Comparison of ENCODE assay signal across 8 mouse cellular contexts in the genomic region with DNA sequence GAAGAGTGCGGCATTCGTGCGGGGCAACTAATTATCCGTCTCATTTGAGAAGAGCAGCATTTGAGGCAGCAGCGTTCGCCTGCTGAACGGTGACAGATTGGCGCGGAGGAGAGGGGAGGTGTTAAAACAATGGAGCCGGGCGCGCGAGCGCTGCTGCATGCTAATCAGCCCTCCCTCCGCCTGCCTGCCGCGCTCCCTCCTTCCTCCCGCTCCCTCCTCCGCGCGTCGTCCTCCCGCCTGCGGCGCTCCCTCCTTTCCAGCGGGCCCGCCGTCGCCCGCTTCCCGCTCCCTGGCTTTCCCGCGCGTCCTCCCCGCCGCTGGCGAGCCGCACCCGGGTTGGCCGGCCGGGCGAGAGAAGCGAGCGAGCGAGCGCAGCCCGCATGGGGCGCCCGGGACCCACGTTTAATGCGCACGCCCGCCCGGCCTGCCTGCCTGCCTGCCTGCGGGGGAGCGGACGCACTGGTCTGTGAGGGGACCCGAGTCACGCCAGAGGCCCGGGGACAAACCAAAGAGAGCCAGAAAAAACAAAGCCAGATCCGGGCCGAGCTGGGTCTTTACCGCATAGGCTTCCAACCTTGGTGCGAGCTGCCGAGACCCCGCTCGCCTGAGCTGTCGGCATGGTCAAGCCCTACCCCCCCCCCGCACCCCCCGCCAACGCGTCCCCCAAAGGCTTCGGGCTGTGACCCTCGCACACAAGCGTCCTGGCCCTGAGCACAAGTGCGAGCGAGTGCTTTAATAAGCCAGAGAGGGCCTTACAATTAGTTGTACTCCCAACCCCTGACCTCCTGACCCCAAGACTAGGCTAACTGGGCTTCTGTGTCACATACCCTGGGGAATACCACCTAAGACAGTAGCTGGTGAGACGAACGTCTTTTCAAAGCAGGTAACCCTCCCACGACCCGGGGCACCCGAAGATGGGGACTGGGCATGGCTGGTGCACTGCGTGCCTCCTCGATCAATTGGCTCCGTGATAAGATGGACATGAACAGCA. TPM values are rescaled to one million over a fixed set of nuclear protein-coding genes. Genes with fewer than 3 reads are reported as not detected.
DNase-seq lines count a peak whose midpoint lies in the region; ATAC-seq and TF ChIP-seq lines count a peak whose summit lies in the region.

No protein-coding gene starts in this region.

- H3K9ac ChIP-seq in forebrain, embryonic 16.5 days (replicated peaks; ENCODE audit: low read depth, low read length), result peak overlapping the region; percentile 83
- H3K9ac ChIP-seq in lung, embryonic 14.5 days, result peak overlapping the region; percentile 56

- H3K27ac ChIP-seq in cerebellum, adult 2 months (ENCODE audit: insufficient read depth, low read length), result peak overlapping the region; percentile 30
- peak overlapping the region; percentile 100 for H3K27ac ChIP-seq in forebrain, embryonic 16.5 days (ENCODE audit: low read length)
- H3K27ac ChIP-seq in hindbrain, embryonic 10.5 days, result peak overlapping the region; percentile 90
- H3K27ac ChIP-seq in lung, embryonic 14.5 days (ENCODE audit: low read depth), result no peak overlapping the region

- H3K4me3 ChIP-seq in cerebellum, adult 2 months (replicated peaks; ENCODE audit: insufficient read depth, low read depth, low read length), result peak overlapping the region; percentile 75
- peak overlapping the region; percentile 65 for H3K4me3 ChIP-seq in forebrain, embryonic 16.5 days (replicated peaks; ENCODE audit: low read length)
- H3K4me3 ChIP-seq in hindbrain, embryonic 10.5 days, result peak overlapping the region; percentile 68
- H3K4me3 ChIP-seq in lung, embryonic 14.5 days (ENCODE audit: low read depth, low read length), result peak overlapping the region; percentile 55

- peak overlapping the region; percentile 87 for H3K4me2 ChIP-seq in forebrain, embryonic 16.5 days (ENCODE audit: low read length)
- peak overlapping the region; percentile 98 for H3K4me2 ChIP-seq in lung, embryonic 14.5 days

- DNase-seq in R1 (ENCODE audit: low read depth, low spot score), result peak; percentile 64
- peak; percentile 83 to 86 for DNase-seq in cerebellum, adult 2 months
- DNase-seq in hindbrain, embryonic 10.5 days (ENCODE audit: low spot score), result peak; percentile 74
- DNase-seq in layer of hippocampus, adult 9-10 months (ENCODE audit: low spot score), result peak; percentile 71
- peak; percentile 76 for DNase-seq in lung, embryonic 14.5 days
- peak; percentile 18 for DNase-seq in ovary, postnatal 14 days (ENCODE audit: low spot score)
- DNase-seq in thymus, postnatal 25 days, result peak; percentile 49

- no peak for TF ChIP-seq CTCF in cerebellum, adult 2 months (IDR thresholded peaks at IDR 0.05; ENCODE audit: borderline replicate concordance, insufficient read depth, low read depth, low read length)
- no peak for TF ChIP-seq CTCF in lung, embryonic 14.5 days (IDR thresholded peaks at IDR 0.05; ENCODE audit: low read depth)

- 3% methylated on average over 84 of the region's 85 CpGs for WGBS in cerebellum, adult 2 months
- under 1% methylated on average over 84 of the region's 85 CpGs for WGBS in forebrain, embryonic 16.5 days
- under 1% methylated on average over 79 of the region's 85 CpGs for WGBS in hindbrain, embryonic 10.5 days
- WGBS in lung, embryonic 14.5 days, result 2% methylated on average over 70 of the region's 85 CpGs

- peak; percentile 42 for TF ChIP-seq POLR2A in cerebellum, adult 2 months (IDR thresholded peaks at IDR 0.05; ENCODE audit: borderline replicate concordance, insufficient read depth, low read length)

- H3K9me3 ChIP-seq in forebrain, embryonic 16.5 days (ENCODE audit: control insufficient read depth, low read length), result no peaks in the 10 kb centered on the region
- no peaks in the 10 kb centered on the region for H3K9me3 ChIP-seq in hindbrain, embryonic 10.5 days
- no peaks in the 10 kb centered on the region for H3K9me3 ChIP-seq in lung, embryonic 14.5 days (ENCODE audit: low read depth, low read length)

- H3K36me3 ChIP-seq in forebrain, embryonic 16.5 days (ENCODE audit: control insufficient read depth, insufficient read depth), result no peaks in the 10 kb centered on the region
- no peaks in the 10 kb centered on the region for H3K36me3 ChIP-seq in hindbrain, embryonic 10.5 days
- peaks cover 6% of the 10 kb centered on the region; the same call in 1 of the 2 replicates for H3K36me3 ChIP-seq in lung, embryonic 14.5 days (ENCODE audit: insufficient read depth)

- no peaks in the 10 kb centered on the region for H3K27me3 ChIP-seq in cerebellum, adult 2 months (ENCODE audit: control insufficient read depth, insufficient read depth, low read length)
- H3K27me3 ChIP-seq in forebrain, embryonic 16.5 days (replicated peaks; ENCODE audit: control insufficient read depth, insufficient read depth, low read length), result no peaks in the 10 kb centered on the region
- peaks cover 40% of the 10 kb centered on the region for H3K27me3 ChIP-seq in hindbrain, embryonic 10.5 days (ENCODE audit: insufficient read depth, poor library complexity, severe bottlenecking)
- 0 out of 2 replicates have a peak, but pooled peaks cover 12% of the 10 kb centered on the region for H3K27me3 ChIP-seq in lung, embryonic 14.5 days (ENCODE audit: insufficient read depth, low read length)

- ATAC-seq in forebrain, embryonic 16.5 days, result peak; percentile 93
- peak; percentile 81 for ATAC-seq in lung, embryonic 14.5 days (ENCODE audit: insufficient read depth)

- no peaks in the 10 kb centered on the region for H3K4me1 ChIP-seq in cerebellum, adult 2 months (ENCODE audit: control insufficient read depth, insufficient read depth, low read length)
- peaks cover 25% of the 10 kb centered on the region for H3K4me1 ChIP-seq in forebrain, embryonic 16.5 days (replicated peaks; ENCODE audit: control insufficient read depth, insufficient read depth, low read length)
- peaks cover 26% of the 10 kb centered on the region for H3K4me1 ChIP-seq in hindbrain, embryonic 10.5 days (replicated peaks)
- no peaks in the 10 kb centered on the region for H3K4me1 ChIP-seq in lung, embryonic 14.5 days (ENCODE audit: insufficient read depth)

RNA-seq across cellular contexts. Expression of a gene that starts 54.8 kb away (rescaled TPM):
- 86.7 and 90.2 TPM in 2 replicates for polyA plus RNA-seq in cerebellum, adult 2 months (2012; rRNA removed)
- polyA plus RNA-seq in forebrain, embryonic 16.5 days (2015; fragmentation: Nextera tagmentation; extraction: Ambion mirVana), result 253 and 271 TPM in 2 replicates
- 239 and 256 TPM in 2 replicates for polyA plus RNA-seq in hindbrain, embryonic 10.5 days (2016; fragmentation: Nextera tagmentation; extraction: Ambion mirVana)
- polyA plus RNA-seq in lung, embryonic 14.5 days (2014; fragmentation: Nextera tagmentation; extraction: Ambion mirVana), result 201 and 205 TPM in 2 replicates

Comparison
In these comparisons a context has a peak if more than half of its experiments do, and no peak if none do; other contexts are left out.
1. DNase-seq: peak in every context shown above with its lines; median percentile 84 in cerebellum, adult 2 months; 76 in lung, embryonic 14.5 days; 74 in hindbrain, embryonic 10.5 days; 71 in layer of hippocampus, adult 9-10 months; 64 in R1; 49 in thymus, postnatal 25 days; 18 in ovary, postnatal 14 days.